ENCODE assay signal across 9 mouse cellular contexts in the genomic region with DNA sequence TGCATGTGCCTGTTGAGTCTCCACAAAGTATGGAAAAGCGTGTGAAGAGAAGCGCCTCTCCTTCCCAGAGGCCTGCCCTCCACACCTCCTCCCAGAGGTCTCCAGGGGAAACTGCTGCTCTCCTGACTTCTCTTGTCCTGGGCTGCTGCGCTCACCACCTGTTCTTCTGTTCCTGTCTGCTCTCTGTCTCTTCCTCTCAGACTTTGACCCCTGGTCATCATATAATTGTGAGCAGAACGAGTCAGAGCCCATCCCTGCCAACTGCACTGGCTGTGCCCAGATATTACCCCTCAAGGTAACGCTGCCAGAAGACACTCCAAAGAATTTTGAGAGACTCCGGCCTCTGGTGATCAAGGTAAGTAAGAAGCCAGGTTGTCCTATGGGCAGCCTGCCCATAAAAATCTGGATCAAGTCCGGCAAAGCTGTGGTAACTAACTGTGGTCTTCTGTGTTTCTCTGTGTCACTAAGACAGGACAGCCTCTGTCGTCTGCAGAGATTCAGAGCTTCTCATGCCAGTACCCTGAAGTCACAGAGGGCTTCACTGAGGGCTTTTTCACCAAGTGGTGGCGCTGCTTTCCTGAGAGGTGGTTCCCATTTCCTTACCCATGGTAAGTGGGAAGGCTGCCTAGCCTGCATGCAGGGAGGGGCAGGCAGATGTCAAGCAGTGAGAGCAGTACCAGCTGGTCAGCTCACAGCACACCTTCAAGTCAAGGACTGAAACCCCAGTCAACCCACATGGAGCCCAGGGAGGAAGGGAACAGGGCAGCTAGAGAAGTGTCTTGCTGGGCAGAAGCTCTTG. TPM values are rescaled to one million over a fixed set of nuclear protein-coding genes. Genes with fewer than 3 reads are reported as not detected.
DNase-seq lines count a peak whose midpoint lies in the region; ATAC-seq lines count a peak whose summit lies in the region.
"Had no signal": no experiment of that assay in that cellular context is flagged by ENCODE, and none has a peak within 500 bp of the region (broad histone marks: within the 10 kb centered on the region; RNA-seq: fewer than 3 reads in every experiment).

No protein-coding gene starts in this region.

- no peak overlapping the region for H3K4me2 ChIP-seq in intestine, embryonic 16.5 days (ENCODE audit: low read depth, low read length)
- no peak overlapping the region for H3K4me2 ChIP-seq in forebrain, embryonic 15.5 days (replicated peaks)
- H3K4me2 ChIP-seq: liver, embryonic 13.5 days had no signal

- H3K36me3 ChIP-seq in intestine, embryonic 16.5 days (ENCODE audit: control insufficient read depth, insufficient read depth, low read length) = 0 out of 2 replicates have a peak, but pooled peaks cover 4% of the 10 kb centered on the region
- H3K36me3 ChIP-seq in forebrain, embryonic 15.5 days = peaks cover 51% of the 10 kb centered on the region

- H3K9ac ChIP-seq in intestine, embryonic 16.5 days (ENCODE audit: low read depth, low read length) = no peak overlapping the region
- no peak overlapping the region for H3K9ac ChIP-seq in forebrain, embryonic 15.5 days (replicated peaks)
- H3K9ac ChIP-seq: liver, embryonic 13.5 days had no signal

- no peaks in the 10 kb centered on the region for H3K27me3 ChIP-seq in intestine, embryonic 16.5 days (replicated peaks; ENCODE audit: control insufficient read depth, insufficient read depth, low read length)
- H3K27me3 ChIP-seq in forebrain, embryonic 15.5 days = no peaks in the 10 kb centered on the region
- H3K27me3 ChIP-seq: liver, embryonic 13.5 days had no signal

- intact Hi-C loops in heart, postnatal 14 days (cut with DNase I) = loop anchor here (1.0 kb wide), 1 partner anchor 77 kb away; no protein-coding TSS in a partner anchor

- ATAC-seq in intestine, embryonic 16.5 days = peak; percentile 74
- no peak for ATAC-seq in forebrain, embryonic 15.5 days (replicated peaks)
- ATAC-seq in megakaryocyte progenitor cell, adult 5-6 weeks (replicated peaks; ENCODE audit: poor library complexity) = no peak

- DNase-seq in kidney, adult 11 months = peak; percentile 60
- no peak for DNase-seq in kidney, postnatal 14 days
- DNase-seq in heart, postnatal 14 days = peak; percentile 54 to 63
- DNase-seq in kidney, postnatal 4 days = peak; percentile 72 to 79
- DNase-seq: liver, embryonic 13.5 days; midbrain, embryonic 14.5 days had no signal

- H3K4me1 ChIP-seq in intestine, embryonic 16.5 days (ENCODE audit: control insufficient read depth, insufficient read depth, low read length) = 0 out of 2 replicates have a peak, but pooled peaks cover 4% of the 10 kb centered on the region
- no peaks in the 10 kb centered on the region for H3K4me1 ChIP-seq in forebrain, embryonic 15.5 days

- WGBS in intestine, embryonic 16.5 days = 73% methylated on average over 9 of the region's 9 CpGs
- WGBS in forebrain, embryonic 15.5 days = 83% methylated on average over 9 of the region's 9 CpGs

- no peak overlapping the region for H3K27ac ChIP-seq in intestine, embryonic 16.5 days (ENCODE audit: low read length)
- no peak overlapping the region for H3K27ac ChIP-seq in forebrain, embryonic 15.5 days (replicated peaks)
- H3K27ac ChIP-seq: liver, embryonic 13.5 days had no signal

- H3K9me3 ChIP-seq in intestine, embryonic 16.5 days (ENCODE audit: control insufficient read depth, low read length) = no peaks in the 10 kb centered on the region
- H3K9me3 ChIP-seq in forebrain, embryonic 15.5 days = no peaks in the 10 kb centered on the region
- H3K9me3 ChIP-seq: liver, embryonic 13.5 days had no signal

- H3K4me3 ChIP-seq in intestine, embryonic 16.5 days (ENCODE audit: low read length) = no peak overlapping the region
- H3K4me3 ChIP-seq in forebrain, embryonic 15.5 days = no peak overlapping the region
- H3K4me3 ChIP-seq: liver, embryonic 13.5 days had no signal

RNA-seq across cellular contexts. Expression of a gene that starts 23.5 kb away (rescaled TPM):
- total RNA-seq in heart, postnatal 14 days (2021) = 10 to 100 TPM; 34.3 to 47.8 TPM
- polyA plus RNA-seq in intestine, embryonic 16.5 days (2015; fragmentation: Nextera tagmentation; extraction: Ambion mirVana) = 0.88 and 1.1 TPM in 2 replicates
- 1.4 and 1.8 TPM in 2 replicates for polyA plus RNA-seq in forebrain, embryonic 15.5 days (2015; fragmentation: Nextera tagmentation; extraction: Ambion mirVana)
- total RNA-seq in megakaryocyte progenitor cell, adult 5-6 weeks (2015) = 3.5 and 4.8 TPM in 2 replicates
- 5.8 and 8.5 TPM in 2 replicates for total RNA-seq in megakaryocyte progenitor cell, adult 5-6 weeks (2017)

RNA-seq across cellular contexts. Expression of a gene that starts 25.4 kb away (rescaled TPM):
- total RNA-seq in heart, postnatal 14 days (2021) = 100 to 1,000 TPM; 189 to 195 TPM
- polyA plus RNA-seq in intestine, embryonic 16.5 days (2015; fragmentation: Nextera tagmentation; extraction: Ambion mirVana) = 82.9 and 85.6 TPM in 2 replicates
- 96.2 and 96.4 TPM in 2 replicates for polyA plus RNA-seq in forebrain, embryonic 15.5 days (2015; fragmentation: Nextera tagmentation; extraction: Ambion mirVana)
- 85.3 and 97.7 TPM in 2 replicates for total RNA-seq in megakaryocyte progenitor cell, adult 5-6 weeks (2015)
- total RNA-seq in megakaryocyte progenitor cell, adult 5-6 weeks (2017) = 84.9 and 99.2 TPM in 2 replicates

RNA-seq across cellular contexts. Expression of a gene that starts 30.0 kb away (rescaled TPM):
- total RNA-seq in heart, postnatal 14 days (2021) = 10 to 100 TPM; 28.8 to 33.5 TPM
- polyA plus RNA-seq in intestine, embryonic 16.5 days (2015; fragmentation: Nextera tagmentation; extraction: Ambion mirVana) = 133 and 153 TPM in 2 replicates
- 126 and 128 TPM in 2 replicates for polyA plus RNA-seq in forebrain, embryonic 15.5 days (2015; fragmentation: Nextera tagmentation; extraction: Ambion mirVana)
- 67.3 and 73.9 TPM in 2 replicates for total RNA-seq in megakaryocyte progenitor cell, adult 5-6 weeks (2015)
- total RNA-seq in megakaryocyte progenitor cell, adult 5-6 weeks (2017) = 82.0 and 103 TPM in 2 replicates

RNA-seq across cellular contexts. Expression of a gene that starts 53.7 kb away (rescaled TPM):
- total RNA-seq in heart, postnatal 14 days (2021) = 100 to 1,000 TPM; 272 to 279 TPM
- 31.7 and 146 TPM in 2 replicates for polyA plus RNA-seq in intestine, embryonic 16.5 days (2015; fragmentation: Nextera tagmentation; extraction: Ambion mirVana)
- 432 and 464 TPM in 2 replicates for polyA plus RNA-seq in forebrain, embryonic 15.5 days (2015; fragmentation: Nextera tagmentation; extraction: Ambion mirVana)
- total RNA-seq in megakaryocyte progenitor cell, adult 5-6 weeks (2015) = 85.3 and 89.2 TPM in 2 replicates
- 54.9 and 61.7 TPM in 2 replicates for total RNA-seq in megakaryocyte progenitor cell, adult 5-6 weeks (2017)

RNA-seq across cellular contexts. Expression of a gene that starts 56.0 kb away (rescaled TPM):
- total RNA-seq in heart, postnatal 14 days (2021) = 1 to 10 TPM; 2.3 to 3.9 TPM
- 5.3 and 5.9 TPM in 2 replicates for polyA plus RNA-seq in intestine, embryonic 16.5 days (2015; fragmentation: Nextera tagmentation; extraction: Ambion mirVana)
- 21.3 and 24.9 TPM in 2 replicates for polyA plus RNA-seq in forebrain, embryonic 15.5 days (2015; fragmentation: Nextera tagmentation; extraction: Ambion mirVana)
- 0.64 and 0.90 TPM in 2 replicates for total RNA-seq in megakaryocyte progenitor cell, adult 5-6 weeks (2015)
- 0.96 and 3.5 TPM in 2 replicates for total RNA-seq in megakaryocyte progenitor cell, adult 5-6 weeks (2017)
